Mouse (Mus musculus) gastrocnemius, adult 18-20 months (tissue): ENCODE measurements around the gene Panx1. TPM values are rescaled to one million over a fixed set of nuclear protein-coding genes. Genes with fewer than 3 reads are reported as not detected.

Experiments
- DNase-seq: peaks from one replicate; pipeline ENCODE4 v3.0.0; 2021; ENCODE audit warnings: low spot score
- long read RNA-seq, 2 experiments: library from polyadenylated mRNA; stranded (forward); transcript quantifications; one replicate each; pipeline ENCODE4 v2.0.0; 2021
- total RNA-seq, 2 experiments: library from RNA; stranded (reverse); gene quantifications; 2 replicates each; pipeline ENCODE4 v1.2.3; 2021

Gene Panx1
- 10 to 100 TPM; 32.0 to 39.1 TPM for total RNA-seq
- long read RNA-seq, experiment 1, full-length matches to known transcripts = 28 of 31 reads
- long read RNA-seq, experiment 1, partial matches to known transcripts = 3 of 31 reads
- long read RNA-seq, experiment 1, other reads (novel, unspliced or antisense) = 0 of 31 reads
- long read RNA-seq, experiment 2, full-length matches to known transcripts = 47 of 55 reads
- long read RNA-seq, experiment 2, partial matches to known transcripts = 3 of 55 reads
- long read RNA-seq, experiment 2, other reads (novel, unspliced or antisense) = 5 of 55 reads

- DNase-seq = peak; percentile 51
Measured at GRCm38 (mm10) chr9:15045084-15045669, at the start of gene Panx1. Gene Panx1 (minus strand): TSS chr9:15045478.

GRCm38 (mm10) chr9:15068686-15069295 lies 23.5 kb upstream of the Panx1 start:
- no peak for DNase-seq

GRCm38 (mm10) chr9:15067995-15068685 lies 22.9 kb upstream of the Panx1 start:
- no peak for DNase-seq

GRCm38 (mm10) chr9:15064176-15064575 lies 18.9 kb upstream of the Panx1 start:
- no peak for DNase-seq

GRCm38 (mm10) chr9:15060847-15061246 lies 15.6 kb upstream of the Panx1 start:
- no peak for DNase-seq

GRCm38 (mm10) chr9:15060026-15060425 lies 14.7 kb upstream of the Panx1 start:
- DNase-seq = no peak

- no peak for DNase-seq
Measured at GRCm38 (mm10) chr9:15045740-15046139, 462 bp upstream of the Panx1 start.

- DNase-seq = peak; percentile 12
Measured at GRCm38 (mm10) chr9:15044391-15045083, 741 bp downstream of the Panx1 start.

GRCm38 (mm10) chr9:15041556-15041955 lies 3.7 kb downstream of the Panx1 start:
- DNase-seq = no peak

- DNase-seq = peak; percentile 60
Measured at GRCm38 (mm10) chr9:15039848-15040247, 5.4 kb downstream of the Panx1 start.

- DNase-seq = no peak
Measured at GRCm38 (mm10) chr9:15037704-15038103, 7.6 kb downstream of the Panx1 start.

GRCm38 (mm10) chr9:15037237-15037636 lies 8.0 kb downstream of the Panx1 start:
- no peak for DNase-seq

- DNase-seq = no peak
Measured at GRCm38 (mm10) chr9:15036807-15037206, 8.5 kb downstream of the Panx1 start.

GRCm38 (mm10) chr9:15036405-15036804 lies 8.9 kb downstream of the Panx1 start:
- no peak for DNase-seq

- DNase-seq = no peak
Measured at GRCm38 (mm10) chr9:15035979-15036378, 9.3 kb downstream of the Panx1 start.

- DNase-seq = peak; percentile 41
Measured at GRCm38 (mm10) chr9:15034546-15035273, 10.6 kb downstream of the Panx1 start.

- peak; percentile 34 for DNase-seq
Measured at GRCm38 (mm10) chr9:15033568-15034160, 11.6 kb downstream of the Panx1 start.

GRCm38 (mm10) chr9:15032797-15033196 lies 12.5 kb downstream of the Panx1 start:
- DNase-seq = no peak

- peak; percentile 66 for DNase-seq
Measured at GRCm38 (mm10) chr9:15030771-15031170, 14.5 kb downstream of the Panx1 start.

- DNase-seq = peak; percentile 72
Measured at GRCm38 (mm10) chr9:15029025-15029727, 16.1 kb downstream of the Panx1 start.
